Mouse (Mus musculus) liver, embryonic 15.5 days (tissue): ENCODE results near the gene Zzef1. TPM values are rescaled to one million over a fixed set of nuclear protein-coding genes. Genes with fewer than 3 reads are reported as not detected.

Experiments
- ATAC-seq: fragments of 200-750 bp; cut with Nextera tagmentation; 2 replicates; pipeline ENCODE4 v1.8.0; 2017; ENCODE audit warnings: moderate number of reproducible peaks, mild to moderate bottlenecking, moderate library complexity; ENCODE audit not compliant: insufficient read depth
- H3K27ac ChIP-seq: fragments of 300-500 bp; sonication (generic); replicated peaks from 2 replicates; pipeline ENCODE4 v1.5.1; 2015; ENCODE audit warnings: mild to moderate bottlenecking, inconsistent platforms
- H3K27me3 ChIP-seq: fragments of 300-500 bp; sonication (generic); 2 replicates; pipeline ENCODE4 v1.6.1; 2015; ENCODE audit warnings: mild to moderate bottlenecking, inconsistent platforms
- H3K36me3 ChIP-seq: fragments of 300-500 bp; sonication (generic); replicated peaks from 2 replicates; pipeline ENCODE4 v1.6.1; 2015; ENCODE audit warnings: moderate library complexity, mild to moderate bottlenecking, inconsistent platforms
- H3K4me1 ChIP-seq: fragments of 300-500 bp; sonication (generic); replicated peaks from 2 replicates; pipeline ENCODE4 v1.6.1; 2015; ENCODE audit warnings: inconsistent platforms
- H3K4me2 ChIP-seq: fragments of 300-500 bp; sonication (generic); 2 replicates; pipeline ENCODE4 v1.6.1; 2015; ENCODE audit warnings: moderate library complexity, mild to moderate bottlenecking, inconsistent platforms
- H3K4me3 ChIP-seq: fragments of 300-500 bp; sonication (generic); replicated peaks from 2 replicates; pipeline ENCODE4 v1.5.1; 2015; ENCODE audit warnings: mild to moderate bottlenecking, inconsistent platforms
- H3K9ac ChIP-seq: fragments of 300-500 bp; sonication (generic); 2 replicates; pipeline ENCODE4 v1.6.1; 2015; ENCODE audit warnings: moderate library complexity, mild to moderate bottlenecking, inconsistent platforms
- H3K9me3 ChIP-seq: fragments of 300-500 bp; sonication (generic); replicated peaks from 2 replicates; pipeline ENCODE4 v1.6.1; 2016; ENCODE audit warnings: inconsistent platforms
- WGBS: fragments of 180-500 bp; shearing (Covaris S2); methylation state at CpG from one replicate; pipeline ENCODE4 v1.1.7; 2015; ENCODE audit warnings: mixed read lengths; ENCODE audit not compliant: insufficient replicate concordance; 5-methylcytosine and 5-hydroxymethylcytosine counted together
- polyA plus RNA-seq: library from polyadenylated mRNA; unstranded; fragments of >200 nt; fragmentation: Nextera tagmentation; extraction: Ambion mirVana; gene quantifications from 2 replicates; pipeline ENCODE4 v1.2.1, GENCODE M21; 2015

The Zzef1 gene
- polyA plus RNA-seq, 1 experiment from 2014 or later: 3.7 TPM

DNA sequence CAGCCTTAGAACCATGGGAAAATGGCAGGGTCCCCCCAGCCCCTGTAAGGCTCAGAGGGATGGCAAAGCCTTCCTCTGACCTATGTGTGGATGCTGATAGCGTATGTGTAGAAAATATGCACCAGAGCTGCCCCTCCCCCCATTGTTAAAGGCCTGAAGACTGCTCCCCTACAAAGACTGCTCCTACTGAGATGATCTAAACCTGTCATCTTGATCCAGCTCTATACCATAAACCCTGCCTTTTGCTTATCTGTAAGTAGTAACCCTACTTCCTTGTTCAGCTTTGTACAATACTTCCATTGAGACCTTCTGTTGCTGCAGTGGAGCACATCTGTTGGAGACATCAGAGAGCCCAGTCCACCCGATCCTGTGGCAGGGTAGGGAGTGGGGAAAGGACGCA lies 9.2 kb downstream of the Zzef1 start:
- no peak overlapping the region for H3K9ac ChIP-seq
- H3K27me3 ChIP-seq: no peaks in the 10 kb centered on the region
- ATAC-seq: no peak
- peaks cover 10% of the 10 kb centered on the region for H3K4me1 ChIP-seq
- no peak overlapping the region for H3K4me3 ChIP-seq
- 68% methylated on average over 3 of the region's 3 CpGs for WGBS
- H3K36me3 ChIP-seq: no peaks in the 10 kb centered on the region
- no peak overlapping the region for H3K4me2 ChIP-seq
- no peak overlapping the region for H3K27ac ChIP-seq
- no peaks in the 10 kb centered on the region for H3K9me3 ChIP-seq

DNA sequence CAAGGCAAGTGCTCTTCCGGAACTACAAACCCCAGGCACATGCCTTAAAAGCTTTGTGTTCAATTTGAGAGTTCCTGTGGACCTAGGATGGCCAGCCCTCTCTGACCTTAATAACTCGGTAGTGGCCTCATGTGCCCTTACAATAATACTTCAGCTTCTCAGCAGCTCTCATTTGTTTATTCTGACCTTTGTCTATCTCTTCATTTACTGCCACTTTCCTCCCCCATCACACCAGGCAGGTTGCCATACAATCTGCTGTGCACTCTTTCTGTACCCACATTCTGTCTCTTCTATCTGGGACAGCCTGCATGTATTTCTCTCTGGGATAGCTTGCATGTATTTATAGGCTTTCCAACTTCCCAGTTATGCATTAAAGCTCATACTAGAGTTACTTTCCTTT lies 10.5 kb downstream of the Zzef1 start:
- H3K4me3 ChIP-seq: no peak overlapping the region
- WGBS: 77% methylated on average over 2 of the region's 2 CpGs
- no peak overlapping the region for H3K27ac ChIP-seq
- no peak for ATAC-seq
- H3K4me2 ChIP-seq: no peak overlapping the region
- no peaks in the 10 kb centered on the region for H3K27me3 ChIP-seq
- no peak overlapping the region for H3K9ac ChIP-seq
- H3K36me3 ChIP-seq: no peaks in the 10 kb centered on the region
- H3K9me3 ChIP-seq: no peaks in the 10 kb centered on the region
- 0 out of 2 replicates have a peak, but pooled peaks cover 4% of the 10 kb centered on the region for H3K4me1 ChIP-seq

DNA sequence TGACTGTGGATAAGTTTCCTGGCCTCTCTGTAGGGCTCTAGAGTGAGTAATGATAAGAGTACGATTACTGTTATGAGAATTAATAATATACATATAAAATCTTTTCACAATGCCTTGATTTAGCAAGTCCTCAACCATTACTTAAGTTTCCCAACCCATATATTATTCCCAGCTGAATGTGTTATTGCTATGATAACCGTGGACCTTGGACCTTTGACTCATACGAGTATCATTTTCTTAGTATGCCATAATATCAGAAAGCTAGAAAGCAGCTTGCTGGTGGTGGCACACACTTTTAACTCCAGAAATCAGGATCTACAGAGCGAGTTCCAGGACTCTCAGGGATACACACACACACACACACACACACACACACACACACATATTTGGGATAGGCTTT lies 12.0 kb downstream of the Zzef1 start:
- Histone ChIP-seq H3K27me3 (no peaks in the 10 kb centered on the region), H3K36me3 (no peaks in the 10 kb centered on the region), H3K4me3 (no peak overlapping the region), H3K4me1 (0 out of 2 replicates have a peak, but pooled peaks cover 4% of the 10 kb centered on the region), H3K9me3 (no peaks in the 10 kb centered on the region), H3K27ac (no peak overlapping the region), H3K4me2 (no peak overlapping the region), H3K9ac (no peak overlapping the region)
- 69% methylated on average over 4 of the region's 4 CpGs for WGBS
- no peak for ATAC-seq

DNA sequence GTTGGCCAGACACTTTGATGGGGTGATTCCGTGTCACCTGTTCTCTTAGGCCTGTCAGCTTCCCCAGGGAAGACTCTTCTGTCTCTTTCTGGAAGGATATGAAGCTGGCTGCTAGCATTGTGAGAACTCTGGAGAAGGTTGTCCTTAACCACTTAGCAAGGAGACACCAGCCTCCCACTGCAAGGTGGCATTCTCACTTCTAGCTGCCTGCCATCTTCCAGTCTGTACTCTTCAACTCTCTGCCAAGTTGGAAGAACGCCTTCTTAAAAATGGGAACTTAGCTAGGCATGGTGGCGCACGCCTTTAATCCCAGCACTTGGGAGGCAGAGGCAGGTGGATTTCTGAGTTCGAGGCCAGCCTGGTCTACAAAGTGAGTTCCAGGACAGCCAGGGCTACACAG lies 17.7 kb downstream of the Zzef1 start:
- Histone ChIP-seq H3K9ac (no peak overlapping the region), H3K27ac (no peak overlapping the region), H3K9me3 (no peaks in the 10 kb centered on the region), H3K36me3 (0 out of 2 replicates have a peak, but pooled peaks cover under 1% of the 10 kb centered on the region), H3K4me1 (no peaks in the 10 kb centered on the region), H3K4me2 (no peak overlapping the region), H3K4me3 (no peak overlapping the region), H3K27me3 (no peaks in the 10 kb centered on the region)
- no peak for ATAC-seq
- WGBS: 80% methylated on average over 5 of the region's 5 CpGs

DNA sequence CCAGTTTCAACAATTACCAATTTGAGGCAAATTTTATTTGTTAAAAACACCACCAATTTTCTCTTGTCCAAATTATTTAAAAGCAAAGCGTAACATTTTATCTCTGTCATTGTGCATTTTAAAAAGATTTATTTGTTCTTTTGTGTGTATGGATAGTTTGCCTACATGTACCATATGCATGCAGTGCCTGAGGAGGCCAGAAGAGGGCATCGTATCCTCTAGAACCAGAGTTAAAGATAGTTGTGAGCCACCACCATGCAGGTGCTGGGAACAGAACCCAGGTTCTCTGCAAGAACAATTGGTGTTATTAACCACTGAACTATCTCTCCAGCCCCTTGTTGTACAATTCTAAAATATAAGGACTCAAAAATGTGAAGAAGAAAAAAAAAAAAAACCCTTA lies 18.2 kb downstream of the Zzef1 start:
- 76% methylated on average over 2 of the region's 2 CpGs for WGBS
- H3K27ac ChIP-seq: no peak overlapping the region

DNA sequence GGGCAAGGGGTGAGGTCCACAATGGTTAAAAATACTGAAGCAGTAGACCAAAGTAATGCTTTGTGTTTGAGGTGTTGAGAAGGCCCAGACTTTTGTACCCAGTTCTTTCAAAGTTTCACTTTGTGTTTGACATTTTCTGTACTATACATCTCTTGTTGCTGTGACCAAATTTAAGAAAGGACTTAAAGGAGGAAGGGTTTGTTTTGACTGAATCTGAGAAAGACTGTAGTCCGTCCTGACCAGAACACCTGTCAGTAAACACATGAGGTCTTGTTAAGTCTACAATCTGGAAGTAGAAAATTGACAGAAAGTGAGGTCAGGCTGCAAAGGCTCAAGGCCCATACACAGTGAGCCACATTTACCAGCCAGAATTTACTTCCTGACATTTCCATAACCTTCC lies 20.8 kb downstream of the Zzef1 start:
- Histone ChIP-seq H3K4me3 (no peak overlapping the region), H3K9ac (no peak overlapping the region), H3K36me3 (peaks cover 18% of the 10 kb centered on the region), H3K27me3 (no peaks in the 10 kb centered on the region), H3K4me2 (no peak overlapping the region), H3K27ac (no peak overlapping the region), H3K9me3 (no peaks in the 10 kb centered on the region), H3K4me1 (no peaks in the 10 kb centered on the region)
- 67% methylated on average over 1 of the region's 1 CpGs for WGBS
- no peak for ATAC-seq

More for the DNA sequence above, 18.2 kb downstream of the Zzef1 start:
- H3K9me3 ChIP-seq: no peaks in the 10 kb centered on the region
- no peak overlapping the region for H3K9ac ChIP-seq
- H3K4me3 ChIP-seq: no peak overlapping the region
- no peaks in the 10 kb centered on the region for H3K27me3 ChIP-seq
- no peaks in the 10 kb centered on the region for H3K4me1 ChIP-seq
- no peak for ATAC-seq
- H3K36me3 ChIP-seq: peaks cover 5% of the 10 kb centered on the region; the same call in 1 of the 2 replicates
- H3K4me2 ChIP-seq: no peak overlapping the region

DNA sequence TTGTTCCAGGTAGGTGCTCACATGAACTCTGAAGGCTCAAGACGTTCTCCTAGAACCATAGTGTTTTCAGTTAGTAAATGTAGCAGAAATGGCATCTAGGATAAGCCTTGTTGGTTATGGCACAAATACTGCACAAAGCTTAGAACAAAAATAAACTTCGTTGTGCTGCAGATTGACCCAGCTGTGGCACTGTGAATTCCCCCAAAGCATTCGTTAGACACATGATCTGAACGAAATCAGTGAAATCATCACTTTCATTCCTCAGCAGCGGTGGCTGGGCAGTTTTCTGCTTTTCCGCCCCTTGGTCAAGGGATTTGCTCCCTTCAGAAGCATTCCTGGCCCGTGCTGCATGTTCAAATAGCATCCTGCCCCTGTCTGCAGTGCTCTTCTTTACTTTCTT lies 22.0 kb downstream of the Zzef1 start:
- H3K27ac ChIP-seq: no peak overlapping the region
- no peak overlapping the region for H3K9ac ChIP-seq
- no peak overlapping the region for H3K4me3 ChIP-seq
- H3K27me3 ChIP-seq: no peaks in the 10 kb centered on the region
- 79% methylated on average over 7 of the region's 7 CpGs for WGBS
- H3K9me3 ChIP-seq: no peaks in the 10 kb centered on the region
- H3K4me2 ChIP-seq: no peak overlapping the region
- no peaks in the 10 kb centered on the region for H3K4me1 ChIP-seq
- peaks cover 28% of the 10 kb centered on the region for H3K36me3 ChIP-seq
- no peak for ATAC-seq

DNA sequence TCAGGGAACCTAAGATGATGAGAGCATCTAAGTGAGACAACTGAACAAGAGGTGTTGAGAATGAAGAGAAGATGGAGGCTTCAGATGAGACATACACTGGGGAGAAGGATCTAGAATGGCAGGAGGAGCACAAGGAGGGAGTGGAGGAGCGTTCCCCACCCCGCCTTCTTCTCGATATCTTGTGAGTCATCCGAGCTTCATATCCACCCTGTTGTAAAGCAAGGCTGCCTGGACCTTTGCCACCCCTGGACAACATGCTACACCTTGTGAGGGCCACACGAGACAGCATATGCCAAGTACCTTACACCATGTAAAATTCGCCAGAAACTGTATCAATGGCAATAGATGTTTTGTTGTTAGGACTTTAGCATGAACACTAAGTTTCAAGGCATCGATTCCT lies 25.0 kb downstream of the Zzef1 start:
- ATAC-seq: no peak
- H3K9me3 ChIP-seq: no peaks in the 10 kb centered on the region
- no peaks in the 10 kb centered on the region for H3K27me3 ChIP-seq
- no peak overlapping the region for H3K27ac ChIP-seq
- WGBS: 73% methylated on average over 7 of the region's 7 CpGs
- no peak overlapping the region for H3K9ac ChIP-seq
- no peaks in the 10 kb centered on the region for H3K4me1 ChIP-seq
- H3K36me3 ChIP-seq: peaks cover 50% of the 10 kb centered on the region
- no peak overlapping the region for H3K4me2 ChIP-seq
- H3K4me3 ChIP-seq: no peak overlapping the region

DNA sequence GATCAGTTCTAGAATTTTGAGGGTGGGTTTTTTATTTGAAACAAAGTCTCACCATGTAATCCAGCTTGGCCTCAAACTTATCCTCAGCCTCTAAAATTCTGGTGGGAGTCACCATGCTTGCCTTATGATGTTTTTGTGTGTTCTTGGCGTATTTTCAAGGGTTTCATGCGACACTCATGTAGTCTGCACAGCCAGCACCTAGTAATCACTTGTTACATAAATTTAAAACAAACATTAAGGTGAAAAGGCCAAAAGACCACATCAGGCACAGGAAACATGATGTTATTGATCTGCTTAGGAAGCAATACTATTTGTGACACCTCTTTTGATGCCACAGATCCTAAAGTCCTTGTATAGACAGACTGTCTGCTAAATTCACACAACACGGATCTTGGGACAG lies 33.8 kb downstream of the Zzef1 start:
- no peak overlapping the region for H3K4me2 ChIP-seq
- no peak overlapping the region for H3K4me3 ChIP-seq
- no peak overlapping the region for H3K27ac ChIP-seq
- H3K36me3 ChIP-seq: peaks cover 75% of the 10 kb centered on the region
- no peak overlapping the region for H3K9ac ChIP-seq
- H3K9me3 ChIP-seq: no peaks in the 10 kb centered on the region
- no peaks in the 10 kb centered on the region for H3K4me1 ChIP-seq
- 70% methylated on average over 3 of the region's 3 CpGs for WGBS
- no peak for ATAC-seq
- H3K27me3 ChIP-seq: no peaks in the 10 kb centered on the region

DNA sequence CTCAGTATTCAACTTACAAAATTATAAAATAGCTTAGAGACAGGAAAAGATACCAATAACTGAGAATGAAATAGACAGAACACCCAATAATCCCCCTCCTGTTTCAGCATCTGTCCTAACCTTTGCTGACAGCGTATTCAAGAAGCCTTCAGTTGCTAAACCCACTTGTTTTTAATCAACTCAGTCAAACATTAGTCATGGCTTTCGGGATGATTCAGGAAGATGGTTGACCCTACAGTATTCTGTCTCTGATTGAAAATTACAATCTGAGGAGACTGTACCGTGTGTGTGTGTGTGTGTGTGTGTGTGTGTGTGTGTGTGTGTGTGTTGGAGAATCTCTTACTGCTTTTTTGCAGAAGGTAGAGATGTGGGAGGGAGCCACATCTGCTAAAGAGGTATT lies 46.7 kb downstream of the Zzef1 start:
- Histone ChIP-seq H3K9me3 (no peaks in the 10 kb centered on the region), H3K4me2 (no peak overlapping the region), H3K27ac (no peak overlapping the region), H3K36me3 (peaks cover 42% of the 10 kb centered on the region), H3K9ac (no peak overlapping the region), H3K27me3 (no peaks in the 10 kb centered on the region), H3K4me1 (no peaks in the 10 kb centered on the region), H3K4me3 (no peak overlapping the region)
- WGBS: 81% methylated on average over 3 of the region's 3 CpGs
- ATAC-seq: no peak

DNA sequence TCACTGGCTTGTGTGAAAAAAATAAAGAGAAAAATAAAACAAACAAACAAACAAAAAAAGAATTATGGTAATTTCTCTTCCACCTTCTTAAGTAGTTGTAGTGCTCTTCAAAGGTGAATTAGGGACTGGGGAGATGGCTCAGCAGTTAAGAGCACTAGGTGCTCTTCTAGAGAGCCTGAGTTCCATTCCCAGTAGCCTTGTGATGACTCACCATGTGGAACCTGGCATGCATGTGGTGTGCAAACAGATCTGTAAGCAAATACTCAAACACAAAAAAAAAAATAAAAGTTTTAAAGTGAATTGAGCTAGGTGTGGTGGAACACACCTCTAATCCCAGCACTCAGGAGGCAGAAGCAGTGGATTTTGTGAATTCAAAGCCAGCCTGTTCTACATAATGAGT lies 47.5 kb downstream of the Zzef1 start:
- ATAC-seq: no peak
- Histone ChIP-seq H3K36me3 (peaks cover 50% of the 10 kb centered on the region), H3K4me1 (no peaks in the 10 kb centered on the region), H3K9ac (no peak overlapping the region), H3K9me3 (no peaks in the 10 kb centered on the region), H3K4me3 (no peak overlapping the region), H3K4me2 (no peak overlapping the region), H3K27me3 (no peaks in the 10 kb centered on the region), H3K27ac (no peak overlapping the region)

DNA sequence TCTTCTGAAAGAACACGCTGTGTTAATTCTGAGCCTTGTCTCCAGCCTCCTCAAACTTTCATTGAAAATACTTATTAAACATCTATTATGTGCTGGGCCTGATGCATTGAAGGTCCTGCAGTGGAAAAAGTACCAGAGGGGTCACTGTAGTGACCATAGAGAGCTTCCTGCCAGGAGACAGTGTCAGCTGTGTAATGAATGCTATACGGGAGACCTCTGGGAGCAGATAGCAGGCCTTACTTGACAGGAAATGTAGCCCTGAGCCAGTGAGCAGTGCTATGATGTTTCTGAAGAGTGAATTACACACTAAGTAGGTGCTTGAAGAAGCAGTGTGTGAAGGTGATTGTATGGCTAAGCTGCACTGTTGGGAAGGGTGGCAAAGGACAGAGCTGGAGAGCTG lies 49.5 kb downstream of the Zzef1 start:
- Histone ChIP-seq H3K4me1 (no peaks in the 10 kb centered on the region), H3K4me3 (no peak overlapping the region), H3K27me3 (no peaks in the 10 kb centered on the region), H3K36me3 (peaks cover 54% of the 10 kb centered on the region), H3K9me3 (no peaks in the 10 kb centered on the region), H3K4me2 (no peak overlapping the region), H3K9ac (no peak overlapping the region), H3K27ac (no peak overlapping the region)
- ATAC-seq: no peak
- WGBS: 72% methylated on average over 2 of the region's 2 CpGs
